ENCODE assay signal across 9 mouse cellular contexts in the genomic region with DNA sequence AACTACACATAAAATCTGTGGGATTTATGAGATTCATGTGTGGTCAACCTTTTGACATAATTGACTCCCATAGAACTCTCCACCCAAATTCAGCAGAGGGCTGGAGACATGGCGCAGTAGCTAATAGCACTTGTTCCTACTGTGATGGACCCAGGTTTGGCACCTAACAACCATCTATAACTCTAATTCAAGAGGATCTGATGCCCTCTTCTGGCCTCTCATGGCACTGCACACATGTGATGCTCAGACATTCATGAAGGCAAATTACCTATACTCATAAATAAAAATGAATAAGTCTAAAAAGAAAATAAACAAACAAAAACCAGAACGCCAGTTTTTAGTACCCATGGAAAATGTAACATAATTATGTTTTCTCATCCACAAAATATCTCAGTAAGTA. TPM values are rescaled to one million over a fixed set of nuclear protein-coding genes. Genes with fewer than 3 reads are reported as not detected.
DNase-seq lines count a peak whose midpoint lies in the region; TF ChIP-seq lines count a peak whose summit lies in the region.
"Had no signal": no experiment of that assay in that cellular context is flagged by ENCODE, and none has a peak within 500 bp of the region (broad histone marks: within the 10 kb centered on the region; RNA-seq: fewer than 3 reads in every experiment).

No protein-coding gene starts in this region.

- H3K9me3 ChIP-seq in embryonic facial prominence, embryonic 10.5 days: no peaks in the 10 kb centered on the region

- no peaks in the 10 kb centered on the region for H3K4me1 ChIP-seq in embryonic facial prominence, embryonic 10.5 days
- H3K4me1 ChIP-seq in thymus, adult 2 months (replicated peaks; ENCODE audit: control insufficient read depth, insufficient read depth, low read length): no peaks in the 10 kb centered on the region

- H3K36me3 ChIP-seq in embryonic facial prominence, embryonic 10.5 days (replicated peaks): no peaks in the 10 kb centered on the region
- no peaks in the 10 kb centered on the region for H3K36me3 ChIP-seq in thymus, adult 2 months (ENCODE audit: control insufficient read depth, insufficient read depth, low read length)

- DNase-seq in gastrocnemius, adult 2 months: peak; percentile 36
- no peak for DNase-seq in gastrocnemius, postnatal 36 days
- peak; percentile 7 for DNase-seq in ovary, postnatal 14 days (ENCODE audit: low spot score)
- no peak for DNase-seq in ovary, postnatal 10 days (ENCODE audit: low spot score)
- DNase-seq in embryonic facial prominence, embryonic 10.5 days (ENCODE audit: low spot score): peak; percentile 41
- DNase-seq in thymus, adult 2 months: peak; percentile 33
- no peak for DNase-seq in left cerebral cortex, adult 11 months (ENCODE audit: low spot score)
- DNase-seq in gastrocnemius, adult 18-20 months (ENCODE audit: low spot score): no peak

- 79% methylated on average over 2 of the region's 2 CpGs for WGBS in embryonic facial prominence, embryonic 10.5 days
- 92% methylated on average over 2 of the region's 2 CpGs for WGBS in thymus, adult 2 months

- TF ChIP-seq POLR2A in thymus, adult 2 months (IDR thresholded peaks at IDR 0.05; ENCODE audit: control insufficient read depth, extremely low read depth, insufficient read depth, low read length, poor library complexity): no peak

- intact Hi-C loops in gastrocnemius, adult 2 months (cut with DNase I): no loop called here
- intact Hi-C loops in gastrocnemius, postnatal 36 days (cut with DNase I): loop anchor here (2.0 kb wide), 1 partner anchor 66 kb away; no protein-coding TSS in a partner anchor

- no peak overlapping the region for H3K27ac ChIP-seq in gastrocnemius, adult 2 months
- no peak overlapping the region for H3K27ac ChIP-seq in embryonic facial prominence, embryonic 10.5 days (replicated peaks)
- no peak overlapping the region for H3K27ac ChIP-seq in thymus, adult 2 months (ENCODE audit: control insufficient read depth, insufficient read depth, low read length)

- peak; percentile 54 for TF ChIP-seq CTCF in gastrocnemius, adult 2 months (IDR thresholded peaks at IDR 0.05)
- TF ChIP-seq CTCF in thymus, adult 2 months (IDR thresholded peaks at IDR 0.05; ENCODE audit: borderline replicate concordance, control insufficient read depth, extremely low read depth, insufficient read depth, low read length, poor library complexity): no peak

- H3K4me3 ChIP-seq in gastrocnemius, adult 2 months: no peak overlapping the region
- no peak overlapping the region for H3K4me3 ChIP-seq in embryonic facial prominence, embryonic 10.5 days
- H3K4me3 ChIP-seq in thymus, adult 2 months (ENCODE audit: control insufficient read depth, insufficient read depth, low read length): no peak overlapping the region

- H3K27me3 ChIP-seq in embryonic facial prominence, embryonic 10.5 days (replicated peaks; ENCODE audit: low read depth, poor library complexity, severe bottlenecking): no peaks in the 10 kb centered on the region
- no peaks in the 10 kb centered on the region for H3K27me3 ChIP-seq in thymus, adult 2 months (ENCODE audit: control insufficient read depth, insufficient read depth, low read length)

RNA-seq across cellular contexts. Expression of gene Akr1d1, which starts 22.8 kb away (rescaled TPM):
- not detected for total RNA-seq in gastrocnemius, adult 2 months (2021)
- total RNA-seq in gastrocnemius, postnatal 36 days (2021): not detected
- not detected in 2 replicates for polyA plus RNA-seq in embryonic facial prominence, embryonic 10.5 days (2016; fragmentation: Nextera tagmentation; extraction: Ambion mirVana)
- 0.14 TPM in 1 of 2 replicates, not detected in the other for polyA plus RNA-seq in thymus, adult 2 months (2012; rRNA removed)
- total RNA-seq in gastrocnemius, adult 18-20 months (2021): not detected
- polyA plus RNA-seq: heart, embryonic 16.5 days had no signal

Comparison
In these comparisons a context has a peak if more than half of its experiments do, and no peak if none do; other contexts are left out.
1. DNase-seq: peak in gastrocnemius, adult 2 months (single experiment), ovary, postnatal 14 days (single experiment), embryonic facial prominence, embryonic 10.5 days (single experiment) and thymus, adult 2 months (single experiment); none in gastrocnemius, postnatal 36 days (0 of 2), ovary, postnatal 10 days (single experiment), left cerebral cortex, adult 11 months (single experiment) and gastrocnemius, adult 18-20 months (single experiment).